Comparison of ENCODE assay signal across 13 mouse cellular contexts in the genomic region with DNA sequence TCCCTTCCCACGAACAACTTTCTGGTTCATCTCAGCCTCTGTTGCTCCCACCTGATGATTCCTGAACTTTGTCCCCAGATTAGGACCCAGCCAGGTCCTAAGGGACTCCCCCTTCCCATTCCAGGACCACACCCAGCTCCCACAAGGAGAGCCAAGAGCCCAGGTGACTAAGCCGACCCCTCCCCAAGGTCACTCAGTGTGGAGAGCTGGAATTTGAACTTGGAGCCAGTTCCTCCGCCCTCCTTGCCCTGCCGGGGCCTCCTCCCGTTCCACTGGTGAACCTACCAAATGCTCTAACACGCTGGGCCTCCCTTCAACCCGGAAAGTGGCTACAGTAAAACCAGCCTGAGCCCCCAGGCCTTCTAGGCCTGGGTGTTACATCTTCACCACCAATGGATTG. TPM values are rescaled to one million over a fixed set of nuclear protein-coding genes. Genes with fewer than 3 reads are reported as not detected.
DNase-seq lines count a peak whose midpoint lies in the region; ATAC-seq and TF ChIP-seq lines count a peak whose summit lies in the region.
"Had no signal": no experiment of that assay in that cellular context is flagged by ENCODE, and none has a peak within 500 bp of the region (broad histone marks: within the 10 kb centered on the region; RNA-seq: fewer than 3 reads in every experiment).

No protein-coding gene starts in this region.

- H3K36me3 ChIP-seq in lung, embryonic 15.5 days: no peaks in the 10 kb centered on the region
- H3K36me3 ChIP-seq in embryonic facial prominence, embryonic 15.5 days: peaks cover 4% of the 10 kb centered on the region; the same call in 1 of the 2 replicates
- H3K36me3 ChIP-seq in stomach, postnatal 0 days (ENCODE audit: control insufficient read depth, insufficient read depth, low read length): no peaks in the 10 kb centered on the region

- peak overlapping the region; percentile 36 for H3K4me3 ChIP-seq in lung, embryonic 15.5 days
- H3K4me3 ChIP-seq in embryonic facial prominence, embryonic 15.5 days (replicated peaks): no peak overlapping the region
- peak overlapping the region; percentile 45 for H3K4me3 ChIP-seq in stomach, postnatal 0 days (ENCODE audit: low read depth, low read length)
- H3K4me3 ChIP-seq: megakaryocyte, embryonic 14.5 days; neural tube, embryonic 13.5 days had no signal

- no peak for ATAC-seq in lung, embryonic 15.5 days (ENCODE audit: borderline replicate concordance, extremely low read depth, low FRiP score, low TSS enrichment)
- ATAC-seq in embryonic facial prominence, embryonic 15.5 days (ENCODE audit: insufficient number of reproducible peaks, low FRiP score, low TSS enrichment, low read depth): no peak
- ATAC-seq in stomach, postnatal 0 days (ENCODE audit: low FRiP score, low TSS enrichment): peak; percentile 16; the same call in 1 of the 2 replicates

- DNase-seq in lung, postnatal 4 days: no peak
- peak; percentile 37 to 60 for DNase-seq in kidney, postnatal 4 days
- DNase-seq in stomach, postnatal 0 days (ENCODE audit: low spot score): peak; percentile 58
- DNase-seq in layer of hippocampus, postnatal 10 days (ENCODE audit: low spot score in 2 of 2): no peak
- DNase-seq in left cerebral cortex, adult 18-20 months (ENCODE audit: low spot score in 2 of 2): no peak
- DNase-seq: heart, postnatal 36 days; right cerebral cortex, postnatal 14 days; thymus, postnatal 14 days had no signal

- peak overlapping the region; percentile 36; the same call in 1 of the 2 replicates for H3K9ac ChIP-seq in lung, embryonic 15.5 days
- no peak overlapping the region for H3K9ac ChIP-seq in embryonic facial prominence, embryonic 15.5 days
- H3K9ac ChIP-seq in stomach, postnatal 0 days (ENCODE audit: low read length): peak overlapping the region; percentile 76
- H3K9ac ChIP-seq: neural tube, embryonic 13.5 days had no signal

- H3K27ac ChIP-seq in lung, embryonic 15.5 days: peak overlapping the region; percentile 81
- no peak overlapping the region for H3K27ac ChIP-seq in embryonic facial prominence, embryonic 15.5 days (replicated peaks)
- H3K27ac ChIP-seq in stomach, postnatal 0 days (replicated peaks): peak overlapping the region; percentile 92
- H3K27ac ChIP-seq: neural tube, embryonic 13.5 days had no signal

- 45% methylated on average over 7 of the region's 7 CpGs for WGBS in lung, embryonic 15.5 days
- 62% methylated on average over 7 of the region's 7 CpGs for WGBS in embryonic facial prominence, embryonic 15.5 days
- WGBS in stomach, postnatal 0 days: 52% methylated on average over 7 of the region's 7 CpGs

- 0 out of 2 replicates have a peak, but pooled peaks cover 4% of the 10 kb centered on the region for H3K27me3 ChIP-seq in lung, embryonic 15.5 days
- H3K27me3 ChIP-seq in embryonic facial prominence, embryonic 15.5 days: no peaks in the 10 kb centered on the region
- H3K27me3 ChIP-seq in stomach, postnatal 0 days (ENCODE audit: control insufficient read depth, insufficient read depth, low read length): no peaks in the 10 kb centered on the region

- no peak for TF ChIP-seq EP300 in stomach, postnatal 0 days (optimal IDR thresholded peaks at IDR 0.05)

- H3K9me3 ChIP-seq in lung, embryonic 15.5 days: no peaks in the 10 kb centered on the region
- no peaks in the 10 kb centered on the region for H3K9me3 ChIP-seq in embryonic facial prominence, embryonic 15.5 days (replicated peaks)
- no peaks in the 10 kb centered on the region for H3K9me3 ChIP-seq in stomach, postnatal 0 days (ENCODE audit: control insufficient read depth, low read length)
- H3K9me3 ChIP-seq: megakaryocyte, embryonic 14.5 days; neural tube, embryonic 13.5 days had no signal

- peaks cover 25% of the 10 kb centered on the region for H3K4me1 ChIP-seq in lung, embryonic 15.5 days
- peaks cover 18% of the 10 kb centered on the region for H3K4me1 ChIP-seq in embryonic facial prominence, embryonic 15.5 days
- no peaks in the 10 kb centered on the region for H3K4me1 ChIP-seq in stomach, postnatal 0 days (replicated peaks; ENCODE audit: control insufficient read depth, insufficient read depth)

- no peak for TF ChIP-seq CTCF in stomach, postnatal 0 days (IDR thresholded peaks at IDR 0.05; ENCODE audit: low read depth)

- H3K4me2 ChIP-seq in lung, embryonic 15.5 days: peak overlapping the region; percentile 61
- peak overlapping the region; percentile 56 for H3K4me2 ChIP-seq in embryonic facial prominence, embryonic 15.5 days (replicated peaks)
- peak overlapping the region; percentile 55 for H3K4me2 ChIP-seq in stomach, postnatal 0 days (replicated peaks; ENCODE audit: low read depth)
- H3K4me2 ChIP-seq: neural tube, embryonic 13.5 days had no signal

RNA-seq across cellular contexts. Expression of a gene that starts 1.3 kb away (rescaled TPM):
- 29.1 and 29.8 TPM in 2 replicates for polyA plus RNA-seq in lung, embryonic 15.5 days (2015; fragmentation: Nextera tagmentation; extraction: Ambion mirVana)
- polyA plus RNA-seq in embryonic facial prominence, embryonic 15.5 days (2015; fragmentation: Nextera tagmentation; extraction: Ambion mirVana): 36.1 and 40.5 TPM in 2 replicates
- polyA plus RNA-seq in stomach, postnatal 0 days (2015; fragmentation: Nextera tagmentation; extraction: Ambion mirVana): 86.1 and 96.5 TPM in 2 replicates
- total RNA-seq in layer of hippocampus, postnatal 10 days (2021): 1 to 10 TPM; 2.3 to 2.4 TPM
- total RNA-seq in left cerebral cortex, adult 18-20 months (2021): 1 to 10 TPM; 3.5 to 6.3 TPM

RNA-seq across cellular contexts. Expression of a gene that starts 12.5 kb away (rescaled TPM):
- polyA plus RNA-seq in lung, embryonic 15.5 days (2015; fragmentation: Nextera tagmentation; extraction: Ambion mirVana): 42.3 and 45.8 TPM in 2 replicates
- 42.2 and 47.4 TPM in 2 replicates for polyA plus RNA-seq in embryonic facial prominence, embryonic 15.5 days (2015; fragmentation: Nextera tagmentation; extraction: Ambion mirVana)
- 18.6 and 19.7 TPM in 2 replicates for polyA plus RNA-seq in stomach, postnatal 0 days (2015; fragmentation: Nextera tagmentation; extraction: Ambion mirVana)
- total RNA-seq in layer of hippocampus, postnatal 10 days (2021): 10 to 100 TPM; 25.7 to 29.8 TPM
- total RNA-seq in left cerebral cortex, adult 18-20 months (2021): 10 to 100 TPM; 24.6 to 34.6 TPM

RNA-seq across cellular contexts. Expression of a gene that starts 12.5 kb away (rescaled TPM):
- polyA plus RNA-seq in lung, embryonic 15.5 days (2015; fragmentation: Nextera tagmentation; extraction: Ambion mirVana): 56.0 and 56.2 TPM in 2 replicates
- polyA plus RNA-seq in embryonic facial prominence, embryonic 15.5 days (2015; fragmentation: Nextera tagmentation; extraction: Ambion mirVana): 73.5 and 82.0 TPM in 2 replicates
- polyA plus RNA-seq in stomach, postnatal 0 days (2015; fragmentation: Nextera tagmentation; extraction: Ambion mirVana): 37.6 and 40.1 TPM in 2 replicates
- total RNA-seq in layer of hippocampus, postnatal 10 days (2021): 100 to 1,000 TPM; 220 to 227 TPM
- total RNA-seq in left cerebral cortex, adult 18-20 months (2021): 10 to 100 TPM; 62.8 to 70.5 TPM

RNA-seq across cellular contexts. Expression of a gene that starts 48.2 kb away (rescaled TPM):
- polyA plus RNA-seq in lung, embryonic 15.5 days (2015; fragmentation: Nextera tagmentation; extraction: Ambion mirVana): 0.49 and 0.57 TPM in 2 replicates
- 0.76 and 1.1 TPM in 2 replicates for polyA plus RNA-seq in embryonic facial prominence, embryonic 15.5 days (2015; fragmentation: Nextera tagmentation; extraction: Ambion mirVana)
- 0.06 and 0.16 TPM in 2 replicates for polyA plus RNA-seq in stomach, postnatal 0 days (2015; fragmentation: Nextera tagmentation; extraction: Ambion mirVana)
- under 1 TPM; 0.45 to 0.55 TPM for total RNA-seq in layer of hippocampus, postnatal 10 days (2021)
- total RNA-seq in left cerebral cortex, adult 18-20 months (2021): under 1 TPM; 0.33 to 0.66 TPM
- total RNA-seq: common myeloid progenitor, adult 5-6 weeks; heart, postnatal 36 days had no signal

RNA-seq across cellular contexts. Expression of a gene that starts 52.0 kb away (rescaled TPM):
- 281 and 293 TPM in 2 replicates for polyA plus RNA-seq in lung, embryonic 15.5 days (2015; fragmentation: Nextera tagmentation; extraction: Ambion mirVana)
- polyA plus RNA-seq in embryonic facial prominence, embryonic 15.5 days (2015; fragmentation: Nextera tagmentation; extraction: Ambion mirVana): 278 and 280 TPM in 2 replicates
- 459 and 468 TPM in 2 replicates for polyA plus RNA-seq in stomach, postnatal 0 days (2015; fragmentation: Nextera tagmentation; extraction: Ambion mirVana)
- total RNA-seq in layer of hippocampus, postnatal 10 days (2021): 100 to 1,000 TPM; 115 to 126 TPM
- 100 to 1,000 TPM in 1 of 2 experiments, 10 to 100 TPM in 1; 96.6 to 104 TPM for total RNA-seq in left cerebral cortex, adult 18-20 months (2021)

Comparison
In these comparisons a context has a peak if more than half of its experiments do, and no peak if none do; other contexts are left out.
1. DNase-seq: peak in kidney, postnatal 4 days (2 of 2) and stomach, postnatal 0 days (single experiment); none in lung, postnatal 4 days (0 of 2), layer of hippocampus, postnatal 10 days (0 of 2) and left cerebral cortex, adult 18-20 months (0 of 2).
2. Peak in every context shown above with its lines, with median percentiles within 50 percentile points of each other: H3K4me2 ChIP-seq.